Mouse (Mus musculus) kidney, embryonic 14.5 days (tissue): ENCODE measurements around the gene Otogl. TPM values are rescaled to one million over a fixed set of nuclear protein-coding genes. Genes with fewer than 3 reads are reported as not detected.

ENCODE experiments used
- ATAC-seq: fragments of 200-750 bp; cut with Nextera tagmentation; 2 replicates; pipeline ENCODE4 v1.8.0; 2017; ENCODE audit warnings: moderate number of reproducible peaks, mild to moderate bottlenecking, moderate TSS enrichment, moderate library complexity; ENCODE audit not compliant: low FRiP score, low TSS enrichment
- H3K27ac ChIP-seq: fragments of 300-500 bp; sonication (generic); 2 replicates; pipeline ENCODE4 v1.5.1; 2014; ENCODE audit warnings: low read depth, mild to moderate bottlenecking, low read length, moderate library complexity, mixed read lengths
- H3K27me3 ChIP-seq: fragments of 300-500 bp; sonication (generic); 2 replicates; pipeline ENCODE4 v1.6.1; 2014; ENCODE audit warnings: mild to moderate bottlenecking, low read length; ENCODE audit not compliant: control insufficient read depth, insufficient read depth
- H3K36me3 ChIP-seq: fragments of 300-500 bp; sonication (generic); 2 replicates; pipeline ENCODE4 v1.6.1; 2014; ENCODE audit warnings: low read length, mixed read lengths; ENCODE audit not compliant: control insufficient read depth, insufficient read depth
- H3K4me1 ChIP-seq: fragments of 300-500 bp; sonication (generic); 2 replicates; pipeline ENCODE4 v1.6.1; 2014; ENCODE audit warnings: low read length, mixed read lengths; ENCODE audit not compliant: control insufficient read depth, insufficient read depth
- H3K4me2 ChIP-seq: fragments of 300-500 bp; sonication (generic); replicated peaks from 2 replicates; pipeline ENCODE4 v1.6.1; 2014; ENCODE audit warnings: low read depth, mild to moderate bottlenecking, low read length
- H3K4me3 ChIP-seq: fragments of 300-500 bp; sonication (generic); 2 replicates; pipeline ENCODE4 v1.5.1; 2014; ENCODE audit warnings: mild to moderate bottlenecking, low read length
- H3K9ac ChIP-seq: fragments of 300-500 bp; sonication (generic); 2 replicates; pipeline ENCODE4 v1.6.1; 2014; ENCODE audit warnings: low read depth, mild to moderate bottlenecking, low read length, moderate library complexity
- H3K9me3 ChIP-seq: fragments of 300-500 bp; sonication (generic); 2 replicates; pipeline ENCODE4 v1.6.1; 2016; ENCODE audit warnings: low read length; ENCODE audit not compliant: control insufficient read depth
- WGBS: fragments of 180-500 bp; shearing (Covaris S2); extraction: QIAGEN DNeasy Blood & Tissue Kit; methylation state at CpG from one replicate; pipeline ENCODE4 v1.1.7; 2014; 5-methylcytosine and 5-hydroxymethylcytosine counted together
- polyA plus RNA-seq: library from polyadenylated mRNA; unstranded; fragments of >200 nt; fragmentation: Nextera tagmentation; extraction: Ambion mirVana; gene quantifications from 2 replicates; pipeline ENCODE4 v1.2.1, GENCODE M21; 2014

Otogl gene
- polyA plus RNA-seq, 1 experiment from 2014 or later: 0.07 TPM

DNA sequence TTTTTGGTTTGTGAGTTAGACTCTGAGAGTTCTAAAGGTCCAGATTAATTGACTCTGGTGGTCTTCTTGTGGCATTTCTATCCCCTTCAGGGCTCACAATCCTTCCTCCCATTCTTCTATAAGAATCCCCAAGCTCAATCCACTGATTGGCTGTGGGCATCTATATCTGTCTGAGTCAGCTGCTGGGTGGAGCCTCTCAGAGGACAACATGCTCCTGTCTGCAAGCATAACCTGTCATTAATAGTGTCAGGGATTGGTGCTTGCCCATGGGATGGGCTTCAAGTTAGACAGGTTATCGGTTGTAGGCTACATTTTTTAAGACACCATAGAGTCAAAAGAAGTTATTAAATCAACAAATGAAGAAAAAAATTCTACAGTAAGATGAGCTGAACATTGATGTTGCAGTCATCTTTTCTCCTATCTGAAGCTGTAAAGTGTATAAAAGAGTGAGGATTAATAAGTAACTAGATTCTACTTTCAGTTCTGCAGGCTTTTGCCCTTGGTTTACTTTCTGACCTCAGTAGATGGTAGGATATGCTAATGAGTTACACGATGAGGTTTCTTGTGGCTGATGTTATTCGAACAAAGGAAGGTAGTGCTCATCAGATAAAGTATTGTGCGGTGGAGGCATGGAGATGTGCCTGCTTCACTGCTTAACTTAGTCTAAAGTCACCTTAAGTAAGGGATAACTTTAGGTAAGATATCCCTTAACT is 29.4 kb upstream of the Otogl start:
- Histone ChIP-seq H3K27ac (no peak overlapping the region), H3K9me3 (no peaks in the 10 kb centered on the region), H3K27me3 (no peaks in the 10 kb centered on the region), H3K4me1 (no peaks in the 10 kb centered on the region), H3K4me3 (no peak overlapping the region), H3K4me2 (no peak overlapping the region), H3K36me3 (no peaks in the 10 kb centered on the region), H3K9ac (no peak overlapping the region)
- ATAC-seq: no peak
- WGBS: 73% methylated on average over 4 of the region's 4 CpGs

DNA sequence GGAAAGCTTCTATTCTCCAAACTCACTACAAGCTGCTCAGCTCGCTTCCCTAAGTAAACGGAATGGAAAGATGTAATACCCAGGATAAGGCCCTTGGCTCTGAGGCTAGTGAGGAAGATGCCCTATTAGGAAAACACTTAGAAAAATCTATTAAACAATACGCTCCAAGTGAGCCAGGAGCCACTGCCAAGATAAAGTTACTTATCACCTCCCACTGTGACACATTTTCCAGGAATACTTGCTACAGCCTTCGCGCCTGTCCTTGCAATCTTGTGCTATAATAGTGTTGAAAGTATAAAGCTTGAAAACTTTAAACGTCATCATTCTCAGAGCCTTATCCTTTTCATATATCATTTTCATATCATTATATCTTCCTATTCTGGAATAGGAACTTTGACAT is 28.4 kb upstream of the Otogl start:
- Histone ChIP-seq H3K9ac (no peak overlapping the region), H3K4me3 (no peak overlapping the region), H3K4me2 (no peak overlapping the region), H3K27ac (no peak overlapping the region), H3K27me3 (no peaks in the 10 kb centered on the region), H3K9me3 (no peaks in the 10 kb centered on the region), H3K36me3 (no peaks in the 10 kb centered on the region), H3K4me1 (no peaks in the 10 kb centered on the region)
- ATAC-seq: no peak
- WGBS: 82% methylated on average over 6 of the region's 6 CpGs

- Histone ChIP-seq H3K4me3 (no peak overlapping the region), H3K9ac (no peak overlapping the region), H3K27ac (no peak overlapping the region), H3K9me3 (no peaks in the 10 kb centered on the region), H3K4me2 (no peak overlapping the region), H3K27me3 (no peaks in the 10 kb centered on the region), H3K36me3 (no peaks in the 10 kb centered on the region), H3K4me1 (no peaks in the 10 kb centered on the region)
- no peak for ATAC-seq
- 89% methylated on average over 6 of the region's 6 CpGs for WGBS
Measured at GRCm38 (mm10) chr10:107939821-107940220, 27.9 kb upstream of the Otogl start.

GRCm38 (mm10) chr10:107934055-107934454 is 22.1 kb upstream of the Otogl start:
- Histone ChIP-seq H3K4me2 (no peak overlapping the region), H3K4me3 (no peak overlapping the region), H3K36me3 (no peaks in the 10 kb centered on the region), H3K27ac (no peak overlapping the region), H3K9me3 (no peaks in the 10 kb centered on the region), H3K27me3 (no peaks in the 10 kb centered on the region), H3K9ac (no peak overlapping the region), H3K4me1 (peaks cover 4% of the 10 kb centered on the region; the same call in 1 of the 2 replicates)
- 84% methylated on average over 3 of the region's 3 CpGs for WGBS
- ATAC-seq: no peak

GRCm38 (mm10) chr10:107933527-107933926 is 21.6 kb upstream of the Otogl start:
- no peak for ATAC-seq
- 93% methylated on average over 1 of the region's 1 CpGs for WGBS

GRCm38 (mm10) chr10:107931833-107932828 is 20.2 kb upstream of the Otogl start:
- H3K27ac ChIP-seq: no peak overlapping the region; the same call in 1 of the 2 replicates
- ATAC-seq: peak; percentile 72
- WGBS: 36% methylated on average over 10 of the region's 10 CpGs

More at GRCm38 (mm10) chr10:107933527-107933926, 21.6 kb upstream of the Otogl start:
- H3K9ac ChIP-seq: no peak overlapping the region
- H3K9me3 ChIP-seq: no peaks in the 10 kb centered on the region
- no peaks in the 10 kb centered on the region for H3K27me3 ChIP-seq
- no peak overlapping the region for H3K4me2 ChIP-seq
- H3K4me3 ChIP-seq: no peak overlapping the region
- H3K36me3 ChIP-seq: no peaks in the 10 kb centered on the region
- no peak overlapping the region for H3K27ac ChIP-seq
- peaks cover 4% of the 10 kb centered on the region; the same call in 1 of the 2 replicates for H3K4me1 ChIP-seq

DNA sequence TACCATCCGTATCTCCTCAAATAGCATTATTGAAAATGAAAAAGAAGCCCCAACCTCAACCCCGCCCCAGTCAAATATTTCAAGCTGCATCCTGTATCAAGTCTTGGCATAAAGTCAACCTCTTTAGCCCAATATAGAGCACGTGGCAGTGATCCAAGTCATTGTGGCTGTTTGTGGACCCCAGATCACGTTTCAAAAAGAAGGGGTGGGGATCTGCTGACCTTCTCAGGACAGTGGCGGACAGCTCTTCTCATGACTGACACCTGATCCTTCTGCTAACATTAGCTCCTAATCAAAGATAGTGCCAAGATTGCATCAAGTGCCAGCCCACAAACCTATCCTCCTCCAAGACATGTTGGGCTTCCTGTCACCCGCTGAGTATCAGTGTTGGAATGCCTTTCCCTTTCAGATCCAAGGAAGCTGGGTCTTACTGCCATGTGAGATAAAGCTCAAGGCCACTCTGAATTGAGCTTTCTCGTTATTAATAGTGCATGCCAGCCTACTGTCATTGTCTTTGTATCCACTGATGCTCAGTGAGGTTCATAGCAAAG is 18.6 kb upstream of the Otogl start:
- peak; percentile 49; the same call in 1 of the 2 replicates for ATAC-seq

More at GRCm38 (mm10) chr10:107931833-107932828, 20.2 kb upstream of the Otogl start:
- no peak overlapping the region for H3K9ac ChIP-seq
- no peak overlapping the region for H3K4me2 ChIP-seq
- H3K4me3 ChIP-seq: no peak overlapping the region
- no peaks in the 10 kb centered on the region for H3K27me3 ChIP-seq
- peaks cover 4% of the 10 kb centered on the region; the same call in 1 of the 2 replicates for H3K4me1 ChIP-seq
- no peaks in the 10 kb centered on the region for H3K9me3 ChIP-seq
- no peaks in the 10 kb centered on the region for H3K36me3 ChIP-seq

DNA sequence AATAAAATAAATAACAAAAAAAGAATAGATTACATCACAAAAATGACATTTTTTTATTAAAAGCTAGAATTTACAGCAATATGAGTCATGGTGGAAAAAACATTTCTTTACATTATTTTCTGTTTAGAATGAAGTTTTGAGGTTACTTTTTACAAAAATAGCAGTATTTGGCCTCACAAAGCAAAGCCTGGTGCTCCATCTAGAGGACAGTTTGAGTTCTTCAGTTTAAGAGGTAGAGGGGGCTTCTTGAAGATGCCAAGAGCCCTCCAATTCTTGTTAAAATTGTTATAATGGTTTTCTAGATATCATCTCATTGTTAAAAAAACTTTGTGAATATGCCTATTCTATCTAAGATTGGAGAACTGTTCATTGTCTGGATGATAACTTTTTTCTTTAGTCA is 13.4 kb upstream of the Otogl start:
- no peak overlapping the region for H3K4me3 ChIP-seq
- no peak overlapping the region for H3K4me2 ChIP-seq
- H3K36me3 ChIP-seq: no peaks in the 10 kb centered on the region
- H3K9me3 ChIP-seq: no peaks in the 10 kb centered on the region
- no peaks in the 10 kb centered on the region for H3K27me3 ChIP-seq
- ATAC-seq: no peak
- H3K9ac ChIP-seq: no peak overlapping the region
- peaks cover under 1% of the 10 kb centered on the region; the same call in 1 of the 2 replicates for H3K4me1 ChIP-seq
- H3K27ac ChIP-seq: no peak overlapping the region

More for the DNA sequence above, 18.6 kb upstream of the Otogl start:
- 44% methylated on average over 7 of the region's 7 CpGs for WGBS
- no peak overlapping the region for H3K9ac ChIP-seq
- no peak overlapping the region for H3K4me2 ChIP-seq
- H3K27me3 ChIP-seq: no peaks in the 10 kb centered on the region
- no peaks in the 10 kb centered on the region for H3K9me3 ChIP-seq
- H3K36me3 ChIP-seq: no peaks in the 10 kb centered on the region
- H3K4me1 ChIP-seq: peaks cover 4% of the 10 kb centered on the region; the same call in 1 of the 2 replicates
- no peak overlapping the region for H3K27ac ChIP-seq
- H3K4me3 ChIP-seq: no peak overlapping the region
